Mouse (Mus musculus) G1E (cell line): ENCODE measurements around the gene Elmo3.

Experiments
- CTCF ChIP-seq: IDR thresholded peaks from 2 replicates; pipeline ENCODE4 v1.5.1; 2012; ENCODE audit warnings: low read depth, low read length, inconsistent platforms, mixed read lengths
- TAL1 ChIP-seq: conservative IDR thresholded peaks from 2 replicates; pipeline ENCODE4 v1.6.1; 2012; ENCODE audit warnings: low read depth, low read length, inconsistent platforms, mixed read lengths

DNA sequence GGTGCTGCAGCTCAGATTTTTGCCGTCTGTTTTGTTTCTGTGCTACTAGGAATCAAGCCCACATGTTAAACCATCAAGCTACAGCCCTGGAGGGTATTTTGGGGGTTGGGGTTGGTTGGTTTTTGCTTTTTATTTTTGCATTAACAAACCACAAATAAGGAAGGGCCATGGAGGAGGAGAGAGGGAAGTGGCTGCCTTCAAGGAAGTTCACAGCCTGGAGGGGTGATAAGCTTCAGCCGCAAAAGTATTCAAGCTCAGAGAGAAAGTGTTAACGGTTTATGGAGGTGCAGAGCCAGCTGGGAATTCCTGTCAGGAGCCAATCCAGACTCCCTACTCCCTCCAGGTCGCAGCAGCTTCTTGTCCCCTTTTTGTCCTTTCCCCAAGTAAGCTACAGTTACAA, 33.6 kb downstream of the Elmo3 start:
- TF ChIP-seq CTCF (no peak), TAL1 (no peak)
